Comparison of ENCODE assay signal across 9 mouse cellular contexts in the genomic region with DNA sequence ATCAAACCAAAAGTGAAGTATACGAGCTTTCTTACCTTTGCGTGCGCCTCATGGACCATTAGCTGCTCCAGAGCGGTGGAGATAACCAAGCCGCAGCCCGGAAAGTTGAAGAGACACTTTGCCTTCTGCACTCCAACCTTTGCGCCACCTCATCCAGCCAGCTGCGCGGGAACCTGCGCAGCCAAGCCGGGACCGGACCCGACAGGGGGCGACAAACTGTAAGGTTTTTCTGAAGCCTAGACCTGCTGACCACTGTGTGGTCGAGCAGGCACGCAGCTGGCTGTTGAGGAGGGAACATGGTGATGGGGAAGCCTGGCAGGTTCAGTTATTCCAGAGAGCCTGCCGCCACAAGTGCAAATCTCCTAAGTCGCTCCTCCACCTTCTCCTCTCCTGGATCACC. TPM values are rescaled to one million over a fixed set of nuclear protein-coding genes. Genes with fewer than 3 reads are reported as not detected.
DNase-seq lines count a peak whose midpoint lies in the region; ATAC-seq and TF ChIP-seq lines count a peak whose summit lies in the region.
"Had no signal": no experiment of that assay in that cellular context is flagged by ENCODE, and none has a peak within 500 bp of the region (broad histone marks: within the 10 kb centered on the region; RNA-seq: fewer than 3 reads in every experiment).

No protein-coding gene starts in this region.

- H3K4me1 ChIP-seq in testis, adult 2 months (ENCODE audit: control insufficient read depth, insufficient read depth, low read length): peaks cover 16% of the 10 kb centered on the region

- H3K27me3 ChIP-seq in testis, adult 2 months (ENCODE audit: control insufficient read depth, insufficient read depth, low read length): peaks cover 10% of the 10 kb centered on the region

- TF ChIP-seq CTCF in testis, adult 2 months (IDR thresholded peaks at IDR 0.05; ENCODE audit: control insufficient read depth, insufficient read depth, insufficient replicate concordance, low read depth, low read length): no peak

- peak; percentile 61 to 64 for DNase-seq in cerebellum, postnatal 10 days
- DNase-seq in cerebellum, adult 9-10 months: no peak
- DNase-seq in testis, postnatal 14 days (ENCODE audit: low spot score): no peak
- peak; percentile 69 for DNase-seq in kidney, postnatal 10 days
- DNase-seq in mesoderm, embryonic 11.5 days (ENCODE audit: low read depth, low spot score): peak; percentile 85
- no peak for DNase-seq in urinary bladder, adult 2 months (ENCODE audit: low spot score)

- H3K36me3 ChIP-seq in testis, adult 2 months (ENCODE audit: control insufficient read depth, insufficient read depth, low read length): no peaks in the 10 kb centered on the region

- H3K4me3 ChIP-seq in testis, adult 2 months (ENCODE audit: control insufficient read depth, low read depth, low read length): peak overlapping the region; percentile 15

- TF ChIP-seq POLR2A in testis, adult 2 months (IDR thresholded peaks at IDR 0.05; ENCODE audit: control insufficient read depth, low read depth, low read length): no peak

- no peak for ATAC-seq in inflammation-experienced regulatory T-cells, adult 6 months

- no peak overlapping the region for H3K27ac ChIP-seq in testis, adult 2 months (ENCODE audit: control insufficient read depth, insufficient read depth, low read depth, low read length)

RNA-seq across cellular contexts. Expression of a gene that starts 0.6 kb away (rescaled TPM):
- polyA plus RNA-seq in testis, adult 2 months (2012; rRNA removed): 9.4 and 9.9 TPM in 2 replicates
- polyA plus RNA-seq in inflammation-experienced regulatory T-cells, adult 6 months (2017; shearing (Covaris generic)): not detected
- polyA plus RNA-seq in urinary bladder, adult 2 months (2012; rRNA removed): 0.03 TPM in 1 of 2 replicates, not detected in the other
- polyA plus RNA-seq: cortical plate, adult 2 months had no signal

Comparison
In these comparisons a context has a peak if more than half of its experiments do, and no peak if none do; other contexts are left out.
1. DNase-seq: peak in cerebellum, postnatal 10 days (2 of 2), kidney, postnatal 10 days (single experiment) and mesoderm, embryonic 11.5 days (single experiment); none in cerebellum, adult 9-10 months (single experiment), testis, postnatal 14 days (single experiment) and urinary bladder, adult 2 months (single experiment).
2. RNA of a gene that starts 0.6 kb away (polyA plus RNA-seq): 9.4 to 9.9 TPM in testis, adult 2 months; 0.03 TPM in urinary bladder, adult 2 months and not detected in inflammation-experienced regulatory T-cells, adult 6 months; every median in the first group is over 10 times any median in the second.